Mouse (Mus musculus): ENCODE results near the gene Schip1.

Schip1 gene

DNA sequence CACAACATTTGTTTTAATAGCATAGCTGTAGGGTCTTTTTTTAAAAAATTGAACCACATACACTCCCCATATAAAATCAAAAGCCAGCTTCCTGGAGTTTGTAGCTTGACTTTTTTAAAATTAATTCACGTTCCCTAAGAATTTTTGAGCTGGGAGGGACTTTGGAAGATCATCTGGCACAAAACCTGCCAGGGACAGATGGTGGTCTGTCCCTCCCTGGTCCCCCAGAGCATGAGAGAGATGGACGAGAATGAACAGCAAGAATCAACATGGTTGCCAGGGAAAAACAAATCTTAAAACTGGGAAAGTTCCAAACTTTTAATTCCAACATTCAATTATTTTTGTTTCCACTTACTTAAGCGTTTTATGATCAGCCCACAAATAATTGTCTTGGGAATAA is 334.1 kb downstream of the Schip1 start:
- no peak for DNase-seq

DNA sequence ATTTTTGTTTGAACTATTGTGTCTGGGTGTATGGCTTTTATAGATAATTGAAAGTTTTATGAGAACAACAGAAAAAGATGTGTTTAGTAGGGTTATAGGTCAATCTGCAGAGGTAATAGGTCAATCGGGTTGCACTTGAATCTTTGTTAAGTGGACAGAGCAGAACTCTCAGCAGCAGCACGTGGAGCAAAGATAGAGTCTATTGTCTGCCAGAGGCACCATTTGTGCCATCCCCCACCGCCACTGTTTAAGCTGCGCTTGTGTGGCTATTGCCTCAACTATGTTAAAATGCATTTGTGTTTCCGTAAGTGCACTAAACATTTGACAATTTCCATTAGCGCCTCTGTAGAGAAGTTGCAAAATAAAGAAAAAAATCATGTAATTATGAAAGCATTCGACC is 335.5 kb downstream of the Schip1 start:
- no peak for DNase-seq

DNA sequence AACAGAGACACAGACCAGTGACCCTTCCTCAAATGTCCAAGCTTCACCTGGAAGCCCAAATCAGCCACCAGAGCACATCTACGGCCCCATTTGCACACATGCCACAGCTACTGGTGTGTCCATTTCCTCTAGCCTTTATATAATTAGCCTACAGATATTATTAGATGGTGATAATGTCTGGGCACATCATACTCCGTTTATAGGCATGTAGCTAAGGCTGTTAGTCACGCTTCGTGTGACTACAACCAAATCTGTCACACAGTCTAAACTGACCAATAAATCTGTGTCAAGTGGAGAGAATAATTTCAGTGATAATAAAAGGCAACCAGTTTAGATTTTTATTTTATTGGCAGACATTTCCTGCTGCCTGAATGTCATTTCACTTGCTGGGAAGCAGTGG is 338.7 kb downstream of the Schip1 start:
- no peak for DNase-seq

DNA sequence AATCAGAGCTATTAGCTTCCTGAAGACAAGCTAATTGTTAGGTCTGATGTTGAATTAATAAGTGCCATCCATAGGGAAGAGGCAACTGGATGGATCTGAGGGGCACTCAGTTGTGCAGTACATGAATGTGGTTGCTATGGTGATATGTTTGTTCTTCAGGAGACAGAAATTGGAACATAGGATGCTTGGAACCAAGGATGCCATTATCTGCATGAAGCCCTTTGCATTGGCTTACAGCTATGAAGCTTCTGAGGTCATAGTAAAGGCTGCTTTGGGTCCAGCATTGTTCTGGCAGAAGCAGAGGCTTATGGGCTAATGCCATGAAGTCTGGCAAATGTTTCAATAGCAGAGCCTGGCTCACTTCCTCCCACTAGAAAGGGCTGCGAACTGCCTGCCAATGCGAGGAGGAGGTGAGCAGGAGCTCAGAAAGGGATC is 339.2 kb downstream of the Schip1 start:
- DNase-seq: peak; percentile 70

DNA sequence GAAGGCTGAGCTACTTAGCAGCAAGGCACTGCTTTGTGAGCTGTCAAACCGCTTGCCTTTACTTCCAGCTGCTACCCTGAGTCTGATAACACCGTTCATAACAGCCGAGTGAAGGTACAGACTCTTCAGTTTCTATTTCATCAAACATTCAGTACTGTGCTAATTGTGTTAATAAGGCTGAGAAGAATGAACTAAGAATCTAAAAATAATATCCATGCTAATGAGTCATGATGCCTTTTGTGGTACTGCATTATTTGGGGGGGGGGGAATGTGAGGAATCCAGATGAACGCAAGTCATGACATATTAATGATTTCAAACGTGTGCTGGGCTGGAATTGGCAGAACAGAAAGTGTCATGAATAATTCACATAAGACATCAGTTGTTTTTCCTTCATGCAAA is 341.1 kb downstream of the Schip1 start:
- no peak for DNase-seq

DNA sequence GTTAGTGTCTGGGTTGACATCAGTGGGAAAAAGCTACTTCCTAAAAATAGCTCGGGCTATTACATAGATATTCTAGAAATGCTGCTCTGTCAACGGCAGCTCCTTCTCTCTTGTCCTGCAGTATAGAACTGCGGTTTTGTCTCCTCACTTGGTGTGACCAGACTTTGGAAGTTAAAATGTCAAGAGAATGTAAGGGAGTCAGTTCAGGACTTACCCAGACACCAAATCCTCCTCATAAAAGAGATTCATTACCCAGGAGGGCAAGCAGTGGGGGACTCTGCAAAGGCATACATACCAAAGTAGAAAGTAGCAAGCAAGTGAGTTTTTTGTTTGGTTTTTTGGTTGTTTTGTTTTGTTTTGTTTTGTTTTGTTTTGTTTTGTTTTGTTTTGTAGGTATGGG is 347.7 kb downstream of the Schip1 start:
- no peak for DNase-seq

DNA sequence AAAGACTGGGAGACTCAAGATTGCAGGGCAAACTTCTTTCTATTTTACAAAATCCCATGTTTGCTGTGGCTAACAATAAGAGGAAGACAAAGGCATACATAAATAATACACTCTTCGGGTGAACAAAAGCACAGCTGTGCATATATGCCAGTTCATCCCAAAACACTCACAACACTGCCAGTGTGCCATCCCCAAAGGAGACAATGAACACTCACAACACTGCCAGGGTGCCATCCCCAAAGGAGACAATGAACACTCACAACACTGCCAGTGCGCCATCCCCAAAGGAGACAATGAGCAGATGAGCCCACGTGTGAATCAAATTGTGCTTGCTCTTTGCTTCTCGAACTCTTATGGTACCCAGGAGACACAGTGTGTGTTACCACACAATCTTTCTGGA is 355.2 kb downstream of the Schip1 start:
- no peak for DNase-seq

DNA sequence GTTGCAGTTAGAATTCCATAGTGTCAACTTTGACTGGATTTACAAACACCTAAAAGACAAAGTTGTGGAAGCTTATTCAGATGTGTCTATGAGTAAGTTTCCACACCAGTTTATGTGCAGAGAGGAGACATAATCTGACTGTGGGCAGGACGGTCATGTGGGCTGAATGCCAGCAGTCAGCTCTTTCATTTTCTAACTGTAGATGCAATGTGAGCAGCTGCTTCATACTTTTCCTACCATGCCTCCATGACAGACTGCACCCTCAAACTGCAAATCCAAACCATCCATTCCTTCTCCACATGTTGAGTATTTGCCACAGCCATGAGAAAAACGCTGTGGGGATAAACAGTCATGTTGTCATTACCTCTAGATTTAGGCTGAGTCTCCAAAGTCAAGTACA is 356.3 kb downstream of the Schip1 start:
- peak; percentile 31 for DNase-seq

DNA sequence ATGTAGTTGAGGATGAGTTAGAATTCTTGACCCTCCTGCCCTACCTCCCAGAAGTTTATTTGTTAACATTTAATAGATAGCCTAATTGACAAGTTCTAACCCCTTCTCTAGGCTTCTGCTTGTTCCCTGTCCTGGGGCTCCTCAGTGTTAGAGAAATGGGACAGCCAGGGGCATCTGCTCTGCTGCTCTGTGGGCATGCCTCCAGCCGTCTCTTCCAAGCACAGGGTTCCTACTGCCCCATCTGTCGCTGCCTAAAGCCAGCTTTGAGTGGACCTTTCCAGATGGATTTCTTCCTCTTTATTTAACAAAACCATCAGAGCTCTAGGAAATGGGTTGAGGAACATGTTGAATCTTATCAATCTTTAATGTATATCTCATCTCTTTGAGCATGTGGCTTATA is 357.2 kb downstream of the Schip1 start:
- DNase-seq: peak; percentile 92

DNA sequence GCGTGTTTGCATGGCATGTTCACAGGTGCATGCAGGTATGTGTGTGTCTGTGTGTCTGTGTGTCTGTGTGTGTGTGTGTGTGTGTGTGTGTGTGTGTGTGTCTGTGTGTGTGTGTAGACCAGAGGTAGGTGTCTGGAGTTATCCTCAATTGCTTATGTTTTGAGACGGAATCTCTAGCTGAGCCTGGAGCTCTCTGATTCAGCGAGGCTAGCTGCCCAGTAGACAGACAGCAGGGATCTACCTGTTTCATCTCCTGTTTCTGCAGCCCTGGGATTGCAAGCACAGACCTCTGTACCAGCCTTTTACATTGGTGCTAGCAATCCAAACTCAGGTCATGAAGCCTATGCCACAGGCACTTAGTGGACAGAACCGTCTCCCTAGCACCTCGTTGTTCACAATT is 363.5 kb downstream of the Schip1 start:
- DNase-seq: peak; percentile 28

DNA sequence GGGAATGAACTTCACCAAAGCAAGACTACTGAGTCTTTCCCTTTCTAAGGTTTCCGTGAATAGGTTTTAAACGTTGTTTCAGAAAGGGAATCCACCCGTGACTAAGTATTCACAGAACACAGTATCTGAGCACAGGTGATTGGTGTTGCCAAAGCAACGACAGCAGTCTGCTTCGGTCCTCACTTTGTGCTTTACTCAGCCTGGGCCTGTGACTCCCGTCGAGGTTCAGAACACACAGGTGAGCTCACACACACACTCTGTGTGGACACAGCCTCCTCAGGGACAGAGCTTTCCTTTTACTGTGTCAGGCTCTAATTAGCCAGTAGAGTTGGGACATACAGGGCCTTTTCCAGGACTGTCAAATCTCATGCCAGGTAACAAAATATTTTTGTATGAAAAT is 369.8 kb downstream of the Schip1 start:
- no peak for DNase-seq

DNA sequence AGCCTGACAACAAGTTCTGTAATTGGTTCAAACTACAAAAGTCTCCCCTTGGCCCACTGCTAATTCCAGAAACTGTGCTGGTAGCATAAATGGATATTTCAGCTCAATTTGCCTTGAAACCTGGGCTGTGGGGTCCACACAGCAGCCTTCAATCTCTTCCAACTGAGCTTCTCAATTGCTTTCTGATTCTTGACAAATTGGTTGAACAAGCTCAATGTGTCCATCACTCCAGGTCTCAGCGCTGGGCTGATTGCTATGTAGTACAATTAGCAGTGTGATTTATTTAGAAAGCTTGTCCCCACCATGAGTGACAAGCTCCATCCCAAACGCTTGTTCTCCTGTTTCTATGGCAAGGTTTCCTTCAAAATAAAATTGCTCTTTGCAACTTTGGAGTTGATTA is 370.3 kb downstream of the Schip1 start:
- DNase-seq: no peak

DNA sequence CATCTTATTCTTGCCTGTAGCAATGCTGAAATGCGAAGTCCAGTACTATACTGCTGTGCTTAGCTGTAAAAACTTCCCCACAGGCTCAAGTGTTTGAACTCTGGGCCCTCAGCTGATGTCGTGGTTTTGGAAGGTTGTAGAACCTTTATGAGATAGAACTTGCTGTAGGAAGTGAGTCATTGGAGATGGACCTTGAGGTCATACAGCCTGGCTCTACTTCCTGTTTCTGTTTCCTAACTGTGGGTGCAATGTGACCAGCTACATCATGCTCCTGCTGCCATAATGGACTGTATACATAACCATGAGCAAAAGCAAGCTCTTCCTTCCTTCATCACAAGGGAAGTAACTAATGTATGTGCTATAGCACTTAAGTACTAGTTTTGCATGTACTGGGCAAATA is 383.9 kb downstream of the Schip1 start:
- no peak for DNase-seq

DNA sequence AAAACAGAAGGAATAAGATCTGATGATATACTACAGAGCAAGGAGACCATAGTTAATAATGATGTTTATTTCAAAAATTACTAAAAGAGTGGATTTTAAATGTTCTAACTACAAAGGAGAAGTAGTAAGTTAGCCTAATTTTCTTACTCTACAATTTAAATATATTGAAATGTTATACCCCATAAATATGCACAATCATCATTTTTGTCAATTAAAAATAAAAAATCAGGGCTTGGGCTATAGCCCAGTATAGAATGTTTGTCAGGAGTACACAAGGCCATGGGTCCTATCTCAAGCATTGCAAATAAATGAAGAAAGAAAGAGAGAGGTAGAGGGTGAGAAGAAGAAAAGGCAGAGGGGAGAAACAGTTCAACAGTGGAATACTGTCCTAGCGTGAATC is 387.0 kb downstream of the Schip1 start:
- no peak for DNase-seq

DNA sequence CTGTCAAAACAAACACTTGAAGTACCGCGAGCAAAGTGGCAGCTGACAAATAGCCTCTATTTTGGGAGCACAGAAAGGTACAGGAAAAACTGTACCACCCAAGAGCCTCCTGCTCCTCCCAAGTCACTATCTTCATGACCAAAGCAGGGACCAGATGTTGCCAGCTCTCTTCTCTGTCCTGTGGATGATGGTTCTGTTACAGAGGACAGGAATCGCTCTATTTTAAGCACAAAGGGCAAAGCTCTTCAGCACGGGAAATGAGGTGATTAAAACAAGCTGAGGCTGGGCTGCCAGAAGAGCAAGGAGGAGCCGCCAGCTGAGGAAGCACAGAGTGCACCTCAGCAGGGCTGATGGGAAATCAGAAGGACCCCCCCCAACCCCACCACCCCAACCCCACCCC is 388.7 kb downstream of the Schip1 start:
- no peak for DNase-seq

DNA sequence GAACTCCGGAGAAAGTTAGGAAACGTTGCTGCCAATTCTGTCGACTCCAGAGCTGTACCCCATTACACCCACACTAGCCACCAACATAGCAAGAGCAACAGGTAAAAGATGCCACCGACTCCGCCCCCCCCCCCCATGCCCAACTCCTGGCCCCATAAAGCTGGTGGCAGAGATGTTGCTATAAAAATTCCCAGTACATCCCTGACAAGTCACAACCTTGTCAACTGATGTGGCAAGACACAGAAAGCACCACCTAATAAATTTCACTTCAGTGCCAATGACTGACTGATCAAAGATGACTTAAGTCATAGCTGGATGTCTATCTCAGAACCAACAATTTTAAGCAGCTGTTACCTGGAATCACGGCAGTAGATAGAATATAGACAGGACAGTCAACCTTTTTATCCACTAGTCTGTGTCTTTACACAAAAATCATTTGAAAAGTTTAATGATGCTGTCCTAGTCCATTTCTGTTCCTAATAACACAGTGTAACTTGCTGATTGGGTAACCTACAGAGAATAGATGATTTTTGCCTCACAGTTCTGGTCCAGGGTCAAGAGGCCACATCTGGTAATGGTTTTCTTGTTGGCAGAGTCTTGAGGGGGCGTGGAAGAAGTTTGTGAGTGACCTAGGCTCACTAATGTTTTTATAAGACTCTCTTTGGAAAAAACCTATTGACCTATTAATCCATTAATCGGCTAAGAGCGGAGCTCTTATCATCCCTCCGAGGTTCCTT is 389.3 kb downstream of the Schip1 start:
- no peak for DNase-seq

DNA sequence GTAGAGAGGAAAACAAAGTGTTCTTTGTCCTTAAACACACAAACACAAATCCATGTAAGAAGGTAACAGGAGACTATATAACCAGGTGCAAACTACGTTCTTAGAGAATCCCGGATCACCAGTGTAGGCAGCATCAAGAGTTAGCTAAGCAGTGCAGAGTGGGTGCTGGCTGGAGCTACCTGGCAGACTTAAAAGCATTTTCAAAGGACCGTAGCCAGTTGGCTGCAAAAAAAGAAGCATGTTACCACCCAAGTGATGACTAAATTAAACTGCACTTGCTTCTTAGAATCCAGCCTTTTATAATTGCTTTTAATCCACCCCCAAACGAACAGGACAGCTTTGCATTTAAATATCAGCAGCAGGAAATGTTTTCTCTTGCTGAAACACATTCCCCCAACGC is 402.0 kb downstream of the Schip1 start:
- no peak for DNase-seq

DNA sequence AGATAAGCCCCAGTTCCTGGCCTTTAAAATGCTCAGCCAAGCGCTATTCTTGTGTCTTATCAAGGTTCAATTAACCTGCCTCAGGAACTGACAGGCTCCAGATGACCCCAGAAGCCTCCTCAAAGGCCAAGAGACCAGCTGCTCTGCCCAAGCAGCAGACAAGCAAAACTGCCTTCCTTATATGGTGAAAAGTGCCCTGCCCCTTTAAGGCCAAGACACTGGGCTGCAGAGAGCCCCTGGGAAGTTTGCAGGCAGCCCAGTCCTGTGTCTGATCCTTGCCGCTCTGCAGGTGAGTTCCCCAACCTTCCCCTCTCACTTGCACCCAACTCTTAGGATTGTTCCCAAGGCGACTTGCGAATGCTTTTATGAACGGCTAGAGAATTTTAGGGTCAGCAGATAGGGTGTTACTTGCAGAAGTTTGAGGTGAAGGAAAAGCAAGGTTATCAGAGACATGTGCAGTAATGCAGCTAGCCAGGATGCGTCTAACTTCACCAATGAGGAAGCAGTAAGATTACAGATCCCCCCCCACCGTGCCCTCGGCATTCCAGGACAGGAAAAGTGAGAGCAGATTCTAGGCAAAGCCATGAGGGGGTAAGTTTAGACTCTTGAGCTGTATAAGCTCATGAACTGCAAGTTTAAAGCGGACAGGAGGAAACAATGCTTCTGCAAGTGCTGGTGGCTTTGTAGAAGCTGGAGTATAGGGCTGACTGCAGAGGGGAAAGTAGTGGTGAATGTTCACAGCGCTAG is 403.5 kb downstream of the Schip1 start:
- no peak for DNase-seq

DNA sequence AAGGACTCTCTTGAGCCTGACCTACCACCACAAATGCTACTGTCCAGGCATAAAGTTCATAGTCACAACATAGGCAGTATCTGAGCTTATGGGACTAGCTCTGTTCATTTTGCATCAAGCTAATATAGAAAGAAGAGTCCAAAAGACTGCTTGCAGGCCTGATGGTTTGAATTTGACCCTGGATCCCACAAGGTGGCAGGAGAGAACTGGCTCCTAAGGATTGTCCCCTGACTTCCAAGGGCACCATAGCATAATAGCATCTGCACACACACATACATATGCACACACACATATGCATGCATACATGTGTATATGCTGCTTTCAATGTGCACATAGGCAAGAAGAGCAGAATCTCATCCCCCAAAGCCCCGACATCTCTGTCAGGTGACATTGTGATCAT is 405.0 kb downstream of the Schip1 start:
- DNase-seq: no peak

DNA sequence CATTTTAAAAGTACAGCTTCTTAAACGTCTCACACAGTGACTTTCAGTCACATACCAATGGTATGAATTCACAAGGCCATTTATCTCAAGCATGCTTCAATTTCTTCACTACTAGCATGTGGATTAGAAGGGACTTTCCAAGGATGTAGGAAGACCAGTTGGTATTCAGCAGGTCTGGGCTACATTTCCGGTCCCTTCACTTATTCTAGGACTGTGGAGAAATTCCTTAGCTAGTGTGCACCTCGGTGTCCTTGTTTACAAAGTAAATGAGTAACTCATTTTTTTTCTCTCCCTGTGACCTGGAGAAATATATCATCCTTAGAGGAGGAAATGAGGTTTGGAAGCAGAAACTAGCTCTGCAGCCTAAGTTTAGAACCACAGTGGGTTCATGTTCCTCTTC is 405.5 kb downstream of the Schip1 start:
- DNase-seq: no peak

DNA sequence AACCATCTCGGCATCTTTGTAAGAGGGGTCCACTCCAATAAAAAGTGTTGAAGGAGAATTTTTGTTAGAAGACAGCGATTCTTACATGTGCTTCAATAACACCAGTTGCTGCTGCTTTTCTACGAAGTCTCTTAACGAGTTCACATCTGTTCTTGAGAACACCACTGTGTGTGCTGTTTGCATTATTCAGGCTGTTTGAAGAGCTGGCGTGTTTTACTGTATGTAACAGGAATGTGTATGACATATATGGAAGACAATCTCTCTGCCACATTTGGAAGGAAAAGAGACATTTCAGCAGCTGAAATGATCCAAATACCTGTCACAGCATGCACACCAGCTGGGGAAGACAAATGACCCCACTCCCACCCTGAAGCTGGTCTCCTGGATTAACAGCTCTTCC is 406.0 kb downstream of the Schip1 start:
- no peak for DNase-seq

DNA sequence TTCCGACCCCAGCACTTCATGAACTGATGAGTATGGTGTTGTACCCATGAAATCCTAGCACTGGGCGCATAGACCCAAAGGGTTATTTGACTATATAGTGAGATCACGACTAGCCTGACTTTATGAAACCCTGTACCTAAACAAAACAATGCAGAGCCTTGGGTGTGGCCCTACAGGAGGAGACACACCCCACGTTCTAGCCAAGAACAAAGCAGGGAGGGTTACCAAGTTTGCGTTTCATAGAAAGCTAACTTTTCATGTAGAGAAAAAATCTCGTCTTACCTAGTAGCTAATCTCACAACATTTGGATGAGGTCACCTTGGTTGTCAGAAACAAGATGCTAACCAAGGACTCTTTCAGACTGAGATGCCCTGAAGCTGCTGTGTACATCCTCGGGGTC is 411.7 kb downstream of the Schip1 start:
- no peak for DNase-seq

DNA sequence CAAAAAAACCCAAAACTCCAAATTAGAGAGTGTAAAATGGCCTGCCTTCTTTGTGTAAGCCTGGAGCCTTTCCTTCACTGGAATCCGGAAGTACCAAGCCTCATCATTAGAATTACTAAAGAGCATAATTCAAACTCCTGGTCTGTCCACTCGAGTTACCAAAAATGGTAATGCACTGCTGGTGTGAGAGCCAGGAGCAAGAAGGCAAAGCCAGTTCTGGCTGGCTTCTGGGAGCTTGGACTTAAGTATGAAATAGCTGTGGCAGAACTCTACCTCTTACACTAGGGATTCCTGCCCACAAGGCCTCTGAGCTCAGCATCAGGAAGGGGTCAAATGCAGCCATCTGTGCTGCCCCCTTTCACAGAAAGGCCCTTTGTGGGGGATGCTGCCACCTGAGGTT is 412.9 kb downstream of the Schip1 start:
- no peak for DNase-seq

DNA sequence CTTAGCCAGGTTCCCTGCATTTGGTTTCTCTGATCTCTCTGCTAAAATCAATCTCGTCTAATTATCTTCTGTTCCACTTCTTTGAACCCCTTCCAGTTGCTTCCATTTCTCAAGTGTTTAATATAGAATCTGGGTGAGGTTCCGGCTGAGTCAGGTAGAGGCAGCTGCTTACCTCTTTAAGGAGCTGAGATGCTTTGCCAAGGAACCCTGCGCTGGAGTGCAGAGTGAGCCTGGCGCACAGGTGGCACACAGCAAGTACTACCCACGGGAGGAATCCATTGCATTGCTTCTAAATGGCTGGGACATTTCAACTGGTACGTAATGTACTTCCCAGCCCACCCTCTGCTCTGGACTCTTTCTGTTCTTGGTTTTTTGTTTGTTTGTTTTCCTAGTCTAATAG is 414.7 kb downstream of the Schip1 start:
- DNase-seq: no peak

DNA sequence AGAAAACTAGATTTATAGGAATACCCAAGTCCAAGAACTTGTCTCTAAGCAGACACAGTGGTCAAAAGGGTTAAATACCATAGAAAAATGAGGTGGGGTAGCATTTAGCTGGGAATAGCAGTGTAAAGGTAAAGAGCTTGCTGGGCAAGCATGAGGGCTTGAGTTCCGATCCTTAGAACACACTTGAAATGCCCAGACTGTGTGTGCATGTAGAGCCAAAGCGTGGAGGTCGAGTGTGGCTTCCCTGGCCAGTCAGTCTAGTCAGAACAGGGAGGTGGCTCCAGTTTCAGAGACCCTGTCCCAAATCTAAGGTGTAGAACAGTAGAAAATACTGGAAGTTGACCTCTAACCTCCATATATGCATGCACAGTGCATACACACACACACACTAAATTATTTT is 418.9 kb downstream of the Schip1 start:
- DNase-seq: no peak

Measured in cerebellum, adult 9-11 months (tissue).